Comparison of ENCODE assay signal across 8 mouse cellular contexts in genomic region chr2:131176491-131176890, GRCm38 (mm10). TPM values are rescaled to one million over a fixed set of nuclear protein-coding genes. Genes with fewer than 3 reads are reported as not detected.
DNase-seq lines count a peak whose midpoint lies in the region; ATAC-seq and TF ChIP-seq lines count a peak whose summit lies in the region.

No protein-coding gene starts in this region.

- intact Hi-C loops in gastrocnemius, adult 2 months (cut with DNase I) = loop anchor here (5.0 kb wide), 1 partner anchor 36 kb away; no protein-coding TSS in a partner anchor

- H3K27ac ChIP-seq in intestine, embryonic 16.5 days (ENCODE audit: low read length) = peak overlapping the region; percentile 90
- H3K27ac ChIP-seq in lung, postnatal 0 days (ENCODE audit: low read length) = peak overlapping the region; percentile 59
- H3K27ac ChIP-seq in gastrocnemius, adult 2 months = no peak overlapping the region

- H3K36me3 ChIP-seq in intestine, embryonic 16.5 days (ENCODE audit: control insufficient read depth, insufficient read depth, low read length) = no peaks in the 10 kb centered on the region; the same call in 1 of the 2 replicates
- no peaks in the 10 kb centered on the region for H3K36me3 ChIP-seq in lung, postnatal 0 days (ENCODE audit: insufficient read depth, low read length)

- no peak for TF ChIP-seq EP300 in lung, postnatal 0 days (IDR thresholded peaks at IDR 0.05)

- peak overlapping the region; percentile 95 for H3K4me2 ChIP-seq in intestine, embryonic 16.5 days (ENCODE audit: low read depth, low read length)
- H3K4me2 ChIP-seq in lung, postnatal 0 days (replicated peaks; ENCODE audit: low read depth, low read length) = peak overlapping the region; percentile 95; the same call in 1 of the 2 replicates

- peak; percentile 24 for DNase-seq in adrenal gland, adult 8-10 months
- no peak for DNase-seq in adrenal gland, postnatal 4 days (ENCODE audit: low spot score in 2 of 2)
- DNase-seq in ES-CJ7 (ENCODE audit: low read depth, low spot score) = peak; percentile 37
- peak; percentile 73 for DNase-seq in lung, postnatal 0 days (ENCODE audit: low spot score)
- no peak for DNase-seq in gastrocnemius, adult 2 months

- peak overlapping the region; percentile 84 for H3K4me3 ChIP-seq in intestine, embryonic 16.5 days (ENCODE audit: low read length)
- H3K4me3 ChIP-seq in lung, postnatal 0 days (ENCODE audit: low read depth, low read length) = no peak overlapping the region
- no peak overlapping the region for H3K4me3 ChIP-seq in gastrocnemius, adult 2 months

- TF ChIP-seq CTCF in lung, postnatal 0 days (IDR thresholded peaks at IDR 0.05) = no peak
- no peak for TF ChIP-seq CTCF in gastrocnemius, adult 2 months (IDR thresholded peaks at IDR 0.05)

- no peaks in the 10 kb centered on the region for H3K9me3 ChIP-seq in intestine, embryonic 16.5 days (ENCODE audit: control insufficient read depth, low read length)
- no peaks in the 10 kb centered on the region for H3K9me3 ChIP-seq in lung, postnatal 0 days (ENCODE audit: low read length)

- H3K9ac ChIP-seq in intestine, embryonic 16.5 days (ENCODE audit: low read depth, low read length) = peak overlapping the region; percentile 96
- no peak overlapping the region for H3K9ac ChIP-seq in lung, postnatal 0 days (replicated peaks; ENCODE audit: low read depth)

- peak; percentile 76 for ATAC-seq in intestine, embryonic 16.5 days
- peak; percentile 11 for ATAC-seq in lung, postnatal 0 days
- ATAC-seq in monocyte, adult 5-6 weeks (replicated peaks; ENCODE audit: insufficient number of reproducible peaks, low FRiP score, low TSS enrichment, poor library complexity, severe bottlenecking) = no peak
- ATAC-seq in inflammation-experienced regulatory T-cells, adult 6 months = no peak

- H3K27me3 ChIP-seq in intestine, embryonic 16.5 days (replicated peaks; ENCODE audit: control insufficient read depth, insufficient read depth, low read length) = peaks cover 5% of the 10 kb centered on the region; the same call in 1 of the 2 replicates
- H3K27me3 ChIP-seq in lung, postnatal 0 days (replicated peaks; ENCODE audit: insufficient read depth, low read length) = 0 out of 2 replicates have a peak, but pooled peaks cover 5% of the 10 kb centered on the region

- 42% methylated on average over 5 of the region's 5 CpGs for WGBS in intestine, embryonic 16.5 days
- 37% methylated on average over 5 of the region's 5 CpGs for WGBS in lung, postnatal 0 days

- peaks cover 36% of the 10 kb centered on the region for H3K4me1 ChIP-seq in intestine, embryonic 16.5 days (ENCODE audit: control insufficient read depth, insufficient read depth, low read length)
- peaks cover 24% of the 10 kb centered on the region for H3K4me1 ChIP-seq in lung, postnatal 0 days (ENCODE audit: insufficient read depth, low read depth, low read length)

RNA-seq across cellular contexts. Expression of gene Cenpb, which starts 3.4 kb away (rescaled TPM):
- total RNA-seq in adrenal gland, adult 8-10 months (2022) = 10 to 100 TPM; 63.5 to 76.9 (median 73.5) TPM
- 10 to 100 TPM; 81.8 to 84.8 TPM for total RNA-seq in adrenal gland, postnatal 4 days (2021)
- 9.5 and 9.7 TPM in 2 replicates for polyA plus RNA-seq in intestine, embryonic 16.5 days (2015; fragmentation: Nextera tagmentation; extraction: Ambion mirVana)
- 13.2 and 14.9 TPM in 2 replicates for polyA plus RNA-seq in lung, postnatal 0 days (2015; fragmentation: Nextera tagmentation; extraction: Ambion mirVana)
- 12.5 to 17.0 TPM (median 14.0 TPM) in 3 replicates for total RNA-seq in monocyte, adult 5-6 weeks (2017)
- 10 to 100 TPM; 67.7 to 70.1 TPM for total RNA-seq in gastrocnemius, adult 2 months (2021)
- 1 to 10 TPM; 2.4 to 3.1 (median 2.7) TPM for polyA plus RNA-seq in inflammation-experienced regulatory T-cells, adult 6 months (2017; shearing (Covaris generic))

RNA-seq across cellular contexts. Expression of gene Cdc25b, which starts 10.3 kb away (rescaled TPM):
- total RNA-seq in adrenal gland, adult 8-10 months (2022) = 1 to 10 TPM; 4.5 to 9.4 (median 6.3) TPM
- 10 to 100 TPM; 28.8 to 40.0 TPM for total RNA-seq in adrenal gland, postnatal 4 days (2021)
- 41.2 and 46.4 TPM in 2 replicates for polyA plus RNA-seq in intestine, embryonic 16.5 days (2015; fragmentation: Nextera tagmentation; extraction: Ambion mirVana)
- 36.5 and 38.7 TPM in 2 replicates for polyA plus RNA-seq in lung, postnatal 0 days (2015; fragmentation: Nextera tagmentation; extraction: Ambion mirVana)
- 7.7 to 39.4 TPM (median 11.3 TPM) in 3 replicates for total RNA-seq in monocyte, adult 5-6 weeks (2017)
- total RNA-seq in gastrocnemius, adult 2 months (2021) = 1 to 10 TPM; 1.5 TPM
- 100 to 1,000 TPM in 1 of 3 experiments, 10 to 100 TPM in 2; 55.5 to 163 (median 71.5) TPM for polyA plus RNA-seq in inflammation-experienced regulatory T-cells, adult 6 months (2017; shearing (Covaris generic))

RNA-seq across cellular contexts. Expression of gene Spef1, which starts 10.6 kb away (rescaled TPM):
- total RNA-seq in adrenal gland, adult 8-10 months (2022) = 1 to 10 TPM; 4.0 to 6.4 (median 5.1) TPM
- total RNA-seq in adrenal gland, postnatal 4 days (2021) = 1 to 10 TPM; 5.8 to 6.7 TPM
- polyA plus RNA-seq in intestine, embryonic 16.5 days (2015; fragmentation: Nextera tagmentation; extraction: Ambion mirVana) = 3.1 and 3.6 TPM in 2 replicates
- 12.2 TPM in 2 replicates for polyA plus RNA-seq in lung, postnatal 0 days (2015; fragmentation: Nextera tagmentation; extraction: Ambion mirVana)
- total RNA-seq in monocyte, adult 5-6 weeks (2017) = 0.38 to 1.6 TPM in 2 of 3 replicates, not detected in the other
- total RNA-seq in gastrocnemius, adult 2 months (2021) = 1 to 10 TPM; 1.3 to 1.6 TPM
- polyA plus RNA-seq in inflammation-experienced regulatory T-cells, adult 6 months (2017; shearing (Covaris generic)) = under 1 TPM in 2 of 3 experiments, not detected in 1; 0.47 to 0.54 TPM

RNA-seq across cellular contexts. Expression of gene 1700037H04Rik, which starts 16.6 kb away (rescaled TPM):
- total RNA-seq in adrenal gland, adult 8-10 months (2022) = 10 to 100 TPM; 32.2 to 68.7 (median 53.9) TPM
- total RNA-seq in adrenal gland, postnatal 4 days (2021) = 10 to 100 TPM; 42.1 to 47.4 TPM
- 138 and 160 TPM in 2 replicates for polyA plus RNA-seq in intestine, embryonic 16.5 days (2015; fragmentation: Nextera tagmentation; extraction: Ambion mirVana)
- 28.3 and 32.8 TPM in 2 replicates for polyA plus RNA-seq in lung, postnatal 0 days (2015; fragmentation: Nextera tagmentation; extraction: Ambion mirVana)
- 4.0 to 11.8 TPM (median 5.2 TPM) in 3 replicates for total RNA-seq in monocyte, adult 5-6 weeks (2017)
- total RNA-seq in gastrocnemius, adult 2 months (2021) = 1 to 10 TPM; 3.6 to 4.5 TPM
- 10 to 100 TPM; 36.5 to 54.8 (median 46.3) TPM for polyA plus RNA-seq in inflammation-experienced regulatory T-cells, adult 6 months (2017; shearing (Covaris generic))

RNA-seq across cellular contexts. Expression of gene Ap5s1, which starts 30.4 kb away (rescaled TPM):
- total RNA-seq in adrenal gland, adult 8-10 months (2022) = 10 to 100 TPM; 24.4 to 29.0 (median 26.6) TPM
- total RNA-seq in adrenal gland, postnatal 4 days (2021) = 10 to 100 TPM; 23.9 to 24.8 TPM
- 27.2 and 30.7 TPM in 2 replicates for polyA plus RNA-seq in intestine, embryonic 16.5 days (2015; fragmentation: Nextera tagmentation; extraction: Ambion mirVana)
- polyA plus RNA-seq in lung, postnatal 0 days (2015; fragmentation: Nextera tagmentation; extraction: Ambion mirVana) = 27.9 and 28.0 TPM in 2 replicates
- 3.0 to 15.2 TPM (median 13.2 TPM) in 3 replicates for total RNA-seq in monocyte, adult 5-6 weeks (2017)
- 10 to 100 TPM; 15.6 to 21.0 TPM for total RNA-seq in gastrocnemius, adult 2 months (2021)
- polyA plus RNA-seq in inflammation-experienced regulatory T-cells, adult 6 months (2017; shearing (Covaris generic)) = 10 to 100 TPM; 13.4 to 25.1 (median 20.9) TPM

Comparison
In these comparisons a context has a peak if more than half of its experiments do, and no peak if none do; other contexts are left out.
1. DNase-seq: peak in adrenal gland, adult 8-10 months (single experiment), ES-CJ7 (single experiment) and lung, postnatal 0 days (single experiment); none in adrenal gland, postnatal 4 days (0 of 2) and gastrocnemius, adult 2 months (single experiment).
2. ATAC-seq: peak in intestine, embryonic 16.5 days (single experiment) and lung, postnatal 0 days (single experiment); none in monocyte, adult 5-6 weeks (single experiment) and inflammation-experienced regulatory T-cells, adult 6 months (single experiment).